Comparison of ENCODE assay signal across 12 mouse cellular contexts in the genomic region with DNA sequence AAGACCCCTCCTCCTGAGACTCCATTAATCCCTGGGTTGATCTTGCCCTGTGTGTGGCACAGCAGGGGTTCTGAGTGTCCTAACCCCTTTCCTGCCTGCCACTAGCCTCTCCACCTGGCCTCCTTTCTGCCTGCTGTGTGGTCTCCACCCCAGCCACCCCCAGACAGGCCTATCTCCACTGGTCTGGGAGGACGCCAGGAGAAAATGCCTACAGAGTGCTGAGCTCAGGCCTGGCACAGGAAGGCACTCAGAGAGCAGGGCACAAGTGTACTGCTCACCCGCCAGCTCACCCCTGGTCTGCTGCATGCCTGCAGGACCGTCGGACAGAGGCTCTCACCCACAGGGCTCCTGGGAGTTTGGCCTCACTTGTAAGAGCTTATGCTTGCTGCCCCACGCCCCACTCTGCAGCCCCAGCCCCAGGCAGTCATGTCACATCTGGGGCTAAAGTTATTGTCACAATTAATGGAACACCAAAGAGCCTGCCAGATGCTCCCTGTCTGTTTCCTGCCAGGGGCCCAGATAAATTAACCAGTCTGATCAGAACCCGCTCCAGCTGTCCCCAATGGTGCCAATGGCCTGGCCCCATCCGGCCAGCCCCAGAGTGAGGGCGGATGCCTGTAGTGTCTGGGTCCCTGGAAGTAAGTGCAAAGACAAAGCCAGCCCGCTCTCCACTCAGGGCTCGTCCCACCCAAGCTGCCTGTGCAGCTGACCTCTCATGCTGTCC. TPM values are rescaled to one million over a fixed set of nuclear protein-coding genes. Genes with fewer than 3 reads are reported as not detected.
DNase-seq lines count a peak whose midpoint lies in the region; ATAC-seq lines count a peak whose summit lies in the region.
"Had no signal": no experiment of that assay in that cellular context is flagged by ENCODE, and none has a peak within 500 bp of the region (broad histone marks: within the 10 kb centered on the region; RNA-seq: fewer than 3 reads in every experiment).

No protein-coding gene starts in this region.

- no peaks in the 10 kb centered on the region for H3K9me3 ChIP-seq in midbrain, embryonic 13.5 days
- H3K9me3 ChIP-seq in midbrain, embryonic 11.5 days (ENCODE audit: control insufficient read depth, low read length): no peaks in the 10 kb centered on the region
- no peaks in the 10 kb centered on the region for H3K9me3 ChIP-seq in limb, embryonic 12.5 days
- H3K9me3 ChIP-seq in kidney, embryonic 15.5 days (replicated peaks): no peaks in the 10 kb centered on the region
- H3K9me3 ChIP-seq: forebrain, embryonic 10.5 days; limb, embryonic 15.5 days had no signal

- H3K27me3 ChIP-seq in midbrain, embryonic 13.5 days: peaks cover 94% of the 10 kb centered on the region
- peaks cover 54% of the 10 kb centered on the region for H3K27me3 ChIP-seq in midbrain, embryonic 11.5 days (ENCODE audit: control insufficient read depth, insufficient read depth, low read length)
- H3K27me3 ChIP-seq in limb, embryonic 12.5 days: peaks cover 53% of the 10 kb centered on the region
- peaks cover 80% of the 10 kb centered on the region for H3K27me3 ChIP-seq in kidney, embryonic 15.5 days

- ATAC-seq in cerebellum, adult (ENCODE audit: insufficient number of reproducible peaks, low FRiP score, low TSS enrichment): no peak
- ATAC-seq in midbrain, embryonic 13.5 days: 0 out of 2 replicates have a peak, but pooled peaks have one; percentile 32
- ATAC-seq in midbrain, embryonic 11.5 days (ENCODE audit: low FRiP score): no peak
- ATAC-seq in limb, embryonic 12.5 days (ENCODE audit: insufficient number of reproducible peaks, insufficient read depth, low FRiP score, low TSS enrichment, low read depth): no peak
- ATAC-seq in kidney, embryonic 15.5 days (replicated peaks; ENCODE audit: low FRiP score): no peak

- peaks cover 44% of the 10 kb centered on the region for H3K4me1 ChIP-seq in midbrain, embryonic 13.5 days (replicated peaks)
- H3K4me1 ChIP-seq in midbrain, embryonic 11.5 days (ENCODE audit: control insufficient read depth, insufficient read depth, low read length): peaks cover 3% of the 10 kb centered on the region
- H3K4me1 ChIP-seq in limb, embryonic 12.5 days (replicated peaks): peaks cover 27% of the 10 kb centered on the region
- peaks cover 18% of the 10 kb centered on the region for H3K4me1 ChIP-seq in kidney, embryonic 15.5 days

- H3K9ac ChIP-seq in midbrain, embryonic 13.5 days (replicated peaks): peak overlapping the region; percentile 37
- H3K9ac ChIP-seq in midbrain, embryonic 11.5 days (ENCODE audit: low read length): no peak overlapping the region
- peak overlapping the region; percentile 31; the same call in 1 of the 2 replicates for H3K9ac ChIP-seq in limb, embryonic 12.5 days (replicated peaks)
- H3K9ac ChIP-seq in kidney, embryonic 15.5 days: no peak overlapping the region
- H3K9ac ChIP-seq: limb, embryonic 15.5 days had no signal

- intact Hi-C loops in heart, postnatal 14 days (cut with DNase I): no loop called here
- intact Hi-C loops in heart, postnatal 25 days (cut with DNase I): no loop called here

- no peak overlapping the region for H3K4me2 ChIP-seq in midbrain, embryonic 13.5 days (replicated peaks)
- H3K4me2 ChIP-seq in midbrain, embryonic 11.5 days: no peak overlapping the region
- no peak overlapping the region for H3K4me2 ChIP-seq in limb, embryonic 12.5 days
- no peak overlapping the region for H3K4me2 ChIP-seq in kidney, embryonic 15.5 days
- H3K4me2 ChIP-seq: limb, embryonic 15.5 days had no signal

- peak; percentile 62 for DNase-seq in cerebellum, adult 11 months
- peak; percentile 13 to 40 for DNase-seq in heart, postnatal 14 days
- DNase-seq in heart, postnatal 25 days (ENCODE audit: low spot score): no peak
- no peak for DNase-seq in midbrain, embryonic 11.5 days (ENCODE audit: low spot score, missing footprints)

- 37% methylated on average over 10 of the region's 10 CpGs for WGBS in midbrain, embryonic 13.5 days
- WGBS in midbrain, embryonic 11.5 days: 41% methylated on average over 10 of the region's 10 CpGs
- WGBS in limb, embryonic 12.5 days: 20% methylated on average over 10 of the region's 10 CpGs
- 40% methylated on average over 10 of the region's 10 CpGs for WGBS in kidney, embryonic 15.5 days

- no peak overlapping the region for H3K27ac ChIP-seq in midbrain, embryonic 13.5 days
- no peak overlapping the region for H3K27ac ChIP-seq in midbrain, embryonic 11.5 days (ENCODE audit: low read depth, low read length)
- H3K27ac ChIP-seq in limb, embryonic 12.5 days: 0 out of 2 replicates have a peak overlapping the region, but pooled peaks have one; percentile 4
- no peak overlapping the region for H3K27ac ChIP-seq in kidney, embryonic 15.5 days
- H3K27ac ChIP-seq: forebrain, embryonic 10.5 days; kidney, postnatal 0 days; limb, embryonic 15.5 days had no signal

- H3K36me3 ChIP-seq in midbrain, embryonic 13.5 days: no peaks in the 10 kb centered on the region
- no peaks in the 10 kb centered on the region for H3K36me3 ChIP-seq in midbrain, embryonic 11.5 days (ENCODE audit: control insufficient read depth, insufficient read depth, low read length)
- no peaks in the 10 kb centered on the region for H3K36me3 ChIP-seq in limb, embryonic 12.5 days
- H3K36me3 ChIP-seq in kidney, embryonic 15.5 days: no peaks in the 10 kb centered on the region
- H3K36me3 ChIP-seq: forebrain, embryonic 10.5 days; limb, embryonic 15.5 days had no signal

- no peak overlapping the region for H3K4me3 ChIP-seq in midbrain, embryonic 13.5 days (replicated peaks)
- H3K4me3 ChIP-seq in midbrain, embryonic 11.5 days (ENCODE audit: low read depth, low read length): no peak overlapping the region
- H3K4me3 ChIP-seq in limb, embryonic 12.5 days (replicated peaks): no peak overlapping the region
- no peak overlapping the region for H3K4me3 ChIP-seq in kidney, embryonic 15.5 days (replicated peaks)
- H3K4me3 ChIP-seq: forebrain, embryonic 10.5 days; limb, embryonic 15.5 days had no signal

RNA-seq across cellular contexts. Expression of a gene that starts 7.2 kb away (rescaled TPM):
- not detected for total RNA-seq in heart, postnatal 14 days (2021)
- total RNA-seq in heart, postnatal 25 days (2021): not detected
- polyA plus RNA-seq in midbrain, embryonic 13.5 days (2015; fragmentation: Nextera tagmentation; extraction: Ambion mirVana): 11.4 and 16.0 TPM in 2 replicates
- 4.1 and 5.0 TPM in 2 replicates for polyA plus RNA-seq in midbrain, embryonic 11.5 days (2014; fragmentation: Nextera tagmentation; extraction: Ambion mirVana)
- polyA plus RNA-seq in limb, embryonic 12.5 days (2016; fragmentation: Nextera tagmentation; extraction: Ambion mirVana): 0.28 and 0.38 TPM in 2 replicates
- polyA plus RNA-seq in kidney, embryonic 15.5 days (2015; fragmentation: Nextera tagmentation; extraction: Ambion mirVana): 0.19 and 0.21 TPM in 2 replicates
- total RNA-seq: gastrocnemius, adult 8-10 months had no signal

RNA-seq across cellular contexts. Expression of a gene that starts 50.8 kb away (rescaled TPM):
- total RNA-seq in heart, postnatal 14 days (2021): 10 to 100 TPM; 39.1 to 41.5 TPM
- total RNA-seq in heart, postnatal 25 days (2021): 10 to 100 TPM; 46.0 to 46.8 TPM
- polyA plus RNA-seq in midbrain, embryonic 13.5 days (2015; fragmentation: Nextera tagmentation; extraction: Ambion mirVana): 14.4 and 16.5 TPM in 2 replicates
- 14.3 and 15.3 TPM in 2 replicates for polyA plus RNA-seq in midbrain, embryonic 11.5 days (2014; fragmentation: Nextera tagmentation; extraction: Ambion mirVana)
- 11.4 and 11.9 TPM in 2 replicates for polyA plus RNA-seq in limb, embryonic 12.5 days (2016; fragmentation: Nextera tagmentation; extraction: Ambion mirVana)
- 19.9 and 24.3 TPM in 2 replicates for polyA plus RNA-seq in kidney, embryonic 15.5 days (2015; fragmentation: Nextera tagmentation; extraction: Ambion mirVana)

RNA-seq across cellular contexts. Expression of a gene that starts 56.6 kb away (rescaled TPM):
- total RNA-seq in heart, postnatal 14 days (2021): 10 to 100 TPM; 34.9 to 36.4 TPM
- 10 to 100 TPM; 35.2 to 41.2 TPM for total RNA-seq in heart, postnatal 25 days (2021)
- 13.6 and 16.2 TPM in 2 replicates for polyA plus RNA-seq in midbrain, embryonic 13.5 days (2015; fragmentation: Nextera tagmentation; extraction: Ambion mirVana)
- polyA plus RNA-seq in midbrain, embryonic 11.5 days (2014; fragmentation: Nextera tagmentation; extraction: Ambion mirVana): 17.7 and 18.9 TPM in 2 replicates
- 11.9 and 12.8 TPM in 2 replicates for polyA plus RNA-seq in limb, embryonic 12.5 days (2016; fragmentation: Nextera tagmentation; extraction: Ambion mirVana)
- polyA plus RNA-seq in kidney, embryonic 15.5 days (2015; fragmentation: Nextera tagmentation; extraction: Ambion mirVana): 20.2 and 21.3 TPM in 2 replicates

Comparison
In these comparisons a context has a peak if more than half of its experiments do, and no peak if none do; other contexts are left out.
1. DNase-seq: peak in cerebellum, adult 11 months (single experiment) and heart, postnatal 14 days (2 of 2); none in heart, postnatal 25 days (single experiment) and midbrain, embryonic 11.5 days (single experiment).
2. H3K9ac ChIP-seq: peak in midbrain, embryonic 13.5 days (single experiment) and limb, embryonic 12.5 days (single experiment); none in midbrain, embryonic 11.5 days (single experiment) and kidney, embryonic 15.5 days (single experiment).